Mouse (Mus musculus): ENCODE measurements at regions not wholly inside any gene's neighbourhood (a gene's known extent, or its start where the extent isn't known, plus 50 kb on each side); places are given as distances from the start of the nearest gene placed in this dataset.

DNA sequence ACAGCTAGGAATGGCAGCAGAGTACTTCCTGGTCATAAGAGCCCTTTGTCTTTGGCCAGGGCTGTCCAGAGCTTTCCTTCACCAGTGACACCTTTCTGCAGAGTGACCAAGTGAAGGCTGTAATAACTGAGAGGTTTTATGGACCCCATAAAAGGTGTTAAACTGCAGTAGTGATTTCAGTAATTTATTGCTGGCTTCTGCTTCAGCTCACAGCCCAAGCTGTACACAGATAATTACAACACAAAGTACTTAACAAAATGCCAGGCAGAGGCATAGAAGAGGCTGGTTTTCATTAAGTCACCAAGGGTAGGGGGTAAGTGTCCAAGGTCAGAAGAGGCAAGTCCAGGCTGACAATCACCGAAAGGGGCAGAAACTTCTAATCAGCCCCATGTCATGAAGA lies 83.8 kb downstream of the Eif4e start:
- DNase-seq (ENCODE audit: low spot score) (no peak), ATAC-seq (ENCODE audit: insufficient read depth, low FRiP score, low TSS enrichment) (no peak)
- 67% methylated on average over 1 of the region's 1 CpGs for WGBS

DNA sequence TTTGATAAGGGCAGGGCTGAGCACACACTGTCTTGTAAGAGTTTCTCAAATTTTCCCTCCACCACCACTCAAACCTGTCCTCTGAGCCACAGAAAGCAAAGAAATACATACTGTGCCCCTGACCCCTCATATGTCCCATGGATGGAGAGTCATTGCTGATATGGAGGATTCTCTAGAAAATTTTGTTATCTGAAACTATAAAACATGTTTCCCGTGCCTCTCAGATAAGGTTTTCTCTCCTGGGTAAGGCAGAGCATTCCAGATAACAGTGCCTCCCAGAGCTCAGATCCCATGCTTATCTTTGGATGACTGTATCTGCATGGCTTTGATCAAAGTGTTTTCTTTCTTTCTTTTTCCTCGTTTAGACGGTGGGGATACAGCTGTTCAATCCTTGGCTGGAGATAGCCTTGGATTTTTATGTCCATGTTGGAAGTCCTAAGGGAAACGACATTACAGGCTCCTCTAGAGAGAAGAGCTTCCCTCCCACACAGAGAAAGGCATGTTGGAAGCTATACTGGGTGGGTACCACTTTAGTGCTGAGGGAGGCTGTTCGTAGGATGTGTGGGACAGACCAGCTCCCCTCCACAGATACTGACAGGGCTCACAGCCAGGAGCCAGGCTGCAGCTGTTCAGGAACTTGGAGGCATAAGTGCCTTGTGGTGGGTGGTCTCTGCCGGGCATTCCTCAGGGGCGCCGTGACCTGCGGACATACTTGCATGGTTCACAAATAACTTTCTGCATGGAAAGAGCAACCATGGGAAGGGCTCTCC lies 87.1 kb downstream of the Eif4e start:
- Histone ChIP-seq H3K9me3 (ENCODE audit: control insufficient read depth, low read length) (no peaks in the 10 kb centered on the region), H3K27me3 (ENCODE audit: control insufficient read depth, insufficient read depth, low read length) (no peaks in the 10 kb centered on the region), H3K27ac (ENCODE audit: low read depth, low read length) (no peak overlapping the region), H3K4me2 (ENCODE audit: low read depth) (no peak overlapping the region), H3K9ac (ENCODE audit: low read length) (no peak overlapping the region), H3K4me3 (ENCODE audit: low read depth, low read length) (no peak overlapping the region), H3K36me3 (ENCODE audit: control insufficient read depth, insufficient read depth, low read length) (no peaks in the 10 kb centered on the region), H3K4me1 (ENCODE audit: control insufficient read depth, insufficient read depth, low read length) (no peaks in the 10 kb centered on the region)
- DNase-seq (ENCODE audit: low spot score) (no peak), ATAC-seq (ENCODE audit: insufficient read depth, low FRiP score, low TSS enrichment) (no peak)
- WGBS = 82% methylated on average over 9 of the region's 9 CpGs

More for the DNA sequence above, 83.8 kb downstream of the Eif4e start:
- H3K9me3 ChIP-seq (ENCODE audit: control insufficient read depth, low read length) = no peaks in the 10 kb centered on the region
- no peak overlapping the region for H3K4me3 ChIP-seq (ENCODE audit: low read depth, low read length)
- no peaks in the 10 kb centered on the region for H3K4me1 ChIP-seq (ENCODE audit: control insufficient read depth, insufficient read depth, low read length)
- no peak overlapping the region for H3K27ac ChIP-seq (ENCODE audit: low read depth, low read length)
- no peaks in the 10 kb centered on the region for H3K27me3 ChIP-seq (ENCODE audit: control insufficient read depth, insufficient read depth, low read length)
- H3K9ac ChIP-seq (ENCODE audit: low read length) = no peak overlapping the region
- H3K36me3 ChIP-seq (ENCODE audit: control insufficient read depth, insufficient read depth, low read length) = no peaks in the 10 kb centered on the region
- no peak overlapping the region for H3K4me2 ChIP-seq (ENCODE audit: low read depth)

- no peaks in the 10 kb centered on the region for H3K36me3 ChIP-seq (ENCODE audit: control insufficient read depth, insufficient read depth, low read length)
- ATAC-seq (ENCODE audit: insufficient read depth, low FRiP score, low TSS enrichment) (no peak), DNase-seq (ENCODE audit: low spot score) (no peak)
- no peak overlapping the region for H3K4me3 ChIP-seq (ENCODE audit: low read depth, low read length)
- no peaks in the 10 kb centered on the region for H3K4me1 ChIP-seq (ENCODE audit: control insufficient read depth, insufficient read depth, low read length)
- H3K9me3 ChIP-seq (ENCODE audit: control insufficient read depth, low read length) = no peaks in the 10 kb centered on the region
- no peak overlapping the region for H3K4me2 ChIP-seq (ENCODE audit: low read depth)
- H3K27ac ChIP-seq (ENCODE audit: low read depth, low read length) = no peak overlapping the region
- no peaks in the 10 kb centered on the region for H3K27me3 ChIP-seq (ENCODE audit: control insufficient read depth, insufficient read depth, low read length)
- H3K9ac ChIP-seq (ENCODE audit: low read length) = no peak overlapping the region
- WGBS = 88% methylated on average over 3 of the region's 3 CpGs
Observed at GRCm38 (mm10) chr3:138613680-138614079, 87.7 kb downstream of the Eif4e start.

DNA sequence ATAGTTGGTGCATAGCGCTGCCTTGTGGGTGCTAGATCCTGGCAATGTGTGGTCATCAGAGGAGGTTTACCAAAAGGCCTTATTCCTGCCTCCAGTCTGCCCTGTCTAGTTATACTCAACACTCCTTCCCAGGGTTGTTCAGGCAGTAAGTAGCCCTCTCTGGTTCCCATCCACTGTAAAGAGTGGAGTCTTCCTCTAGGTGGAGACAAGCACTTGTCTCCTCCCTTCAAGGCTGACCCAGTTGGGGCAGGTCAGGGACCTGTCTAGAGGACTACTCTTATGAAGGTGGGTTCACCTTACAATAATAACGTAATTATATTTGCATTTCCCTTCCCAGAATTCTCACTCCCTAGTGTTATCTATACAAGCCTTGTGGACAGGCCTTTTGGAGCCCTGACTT lies 88.9 kb downstream of the Eif4e start:
- Histone ChIP-seq H3K9me3 (ENCODE audit: control insufficient read depth, low read length) (no peaks in the 10 kb centered on the region), H3K27me3 (ENCODE audit: control insufficient read depth, insufficient read depth, low read length) (no peaks in the 10 kb centered on the region), H3K9ac (ENCODE audit: low read length) (no peak overlapping the region), H3K27ac (ENCODE audit: low read depth, low read length) (no peak overlapping the region), H3K4me3 (ENCODE audit: low read depth, low read length) (no peak overlapping the region), H3K4me2 (ENCODE audit: low read depth) (no peak overlapping the region), H3K4me1 (ENCODE audit: control insufficient read depth, insufficient read depth, low read length) (no peaks in the 10 kb centered on the region), H3K36me3 (ENCODE audit: control insufficient read depth, insufficient read depth, low read length) (no peaks in the 10 kb centered on the region)
- no peak for ATAC-seq (ENCODE audit: insufficient read depth, low FRiP score, low TSS enrichment)
- 85% methylated on average over 2 of the region's 2 CpGs for WGBS
- no peak for DNase-seq (ENCODE audit: low spot score)

DNA sequence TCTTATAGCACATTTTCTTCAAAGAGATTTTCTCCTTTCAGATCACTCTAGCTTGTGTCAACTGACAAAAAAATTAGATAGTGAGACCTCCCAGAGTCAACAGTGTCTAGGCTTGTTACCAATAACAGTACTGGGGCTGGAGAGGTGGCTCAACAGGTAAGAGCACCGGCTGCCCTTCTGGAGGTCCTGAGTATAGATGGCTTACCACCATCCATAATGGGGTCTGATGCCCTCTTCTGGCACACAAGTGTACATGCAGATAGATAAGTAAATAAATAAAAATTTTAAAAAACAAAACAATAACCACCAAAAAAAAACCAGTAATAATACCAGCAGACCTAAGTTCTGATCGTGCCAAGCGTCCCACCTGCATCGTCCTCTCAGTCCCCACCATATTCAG lies 94.3 kb downstream of the Eif4e start:
- Histone ChIP-seq H3K4me3 (ENCODE audit: low read depth, low read length) (no peak overlapping the region), H3K36me3 (ENCODE audit: control insufficient read depth, insufficient read depth, low read length) (no peaks in the 10 kb centered on the region), H3K27ac (ENCODE audit: low read depth, low read length) (no peak overlapping the region), H3K9ac (ENCODE audit: low read length) (no peak overlapping the region), H3K27me3 (ENCODE audit: control insufficient read depth, insufficient read depth, low read length) (no peaks in the 10 kb centered on the region), H3K4me2 (ENCODE audit: low read depth) (no peak overlapping the region), H3K4me1 (ENCODE audit: control insufficient read depth, insufficient read depth, low read length) (no peaks in the 10 kb centered on the region), H3K9me3 (ENCODE audit: control insufficient read depth, low read length) (no peaks in the 10 kb centered on the region)
- 86% methylated on average over 4 of the region's 4 CpGs for WGBS
- ATAC-seq (ENCODE audit: insufficient read depth, low FRiP score, low TSS enrichment) (no peak), DNase-seq (ENCODE audit: low spot score) (no peak)

- ATAC-seq (ENCODE audit: insufficient read depth, low FRiP score, low TSS enrichment) (no peak), DNase-seq (ENCODE audit: low spot score) (no peak)
- 86% methylated on average over 2 of the region's 2 CpGs for WGBS
- no peaks in the 10 kb centered on the region for H3K4me1 ChIP-seq (ENCODE audit: control insufficient read depth, insufficient read depth, low read length)
- no peaks in the 10 kb centered on the region for H3K27me3 ChIP-seq (ENCODE audit: control insufficient read depth, insufficient read depth, low read length)
- no peak overlapping the region for H3K9ac ChIP-seq (ENCODE audit: low read length)
- H3K9me3 ChIP-seq (ENCODE audit: control insufficient read depth, low read length) = no peaks in the 10 kb centered on the region
- H3K4me3 ChIP-seq (ENCODE audit: low read depth, low read length) = no peak overlapping the region
- H3K36me3 ChIP-seq (ENCODE audit: control insufficient read depth, insufficient read depth, low read length) = no peaks in the 10 kb centered on the region
- no peak overlapping the region for H3K27ac ChIP-seq (ENCODE audit: low read depth, low read length)
- H3K4me2 ChIP-seq (ENCODE audit: low read depth) = no peak overlapping the region
Observed at GRCm38 (mm10) chr3:138624128-138624527, 98.1 kb downstream of the Eif4e start.

- 93% methylated on average over 4 of the region's 4 CpGs for WGBS
- ATAC-seq (ENCODE audit: insufficient read depth, low FRiP score, low TSS enrichment) (no peak), DNase-seq (ENCODE audit: low spot score) (no peak)
- Histone ChIP-seq H3K4me2 (ENCODE audit: low read depth) (no peak overlapping the region), H3K27me3 (ENCODE audit: control insufficient read depth, insufficient read depth, low read length) (no peaks in the 10 kb centered on the region), H3K4me1 (ENCODE audit: control insufficient read depth, insufficient read depth, low read length) (no peaks in the 10 kb centered on the region), H3K9ac (ENCODE audit: low read length) (no peak overlapping the region), H3K27ac (ENCODE audit: low read depth, low read length) (no peak overlapping the region), H3K4me3 (ENCODE audit: low read depth, low read length) (no peak overlapping the region), H3K9me3 (ENCODE audit: control insufficient read depth, low read length) (no peaks in the 10 kb centered on the region), H3K36me3 (ENCODE audit: control insufficient read depth, insufficient read depth, low read length) (no peaks in the 10 kb centered on the region)
Observed at GRCm38 (mm10) chr3:138626230-138626629, 100.3 kb downstream of the Eif4e start.

- H3K4me1 ChIP-seq (ENCODE audit: control insufficient read depth, insufficient read depth, low read length) = no peaks in the 10 kb centered on the region
- no peak overlapping the region for H3K4me2 ChIP-seq (ENCODE audit: low read depth)
- H3K9ac ChIP-seq (ENCODE audit: low read length) = no peak overlapping the region
- H3K4me3 ChIP-seq (ENCODE audit: low read depth, low read length) = no peak overlapping the region
- H3K27me3 ChIP-seq (ENCODE audit: control insufficient read depth, insufficient read depth, low read length) = no peaks in the 10 kb centered on the region
- H3K36me3 ChIP-seq (ENCODE audit: control insufficient read depth, insufficient read depth, low read length) = no peaks in the 10 kb centered on the region
- DNase-seq (ENCODE audit: low spot score) = no peak
- WGBS = 88% methylated on average over 13 of the region's 13 CpGs
- ATAC-seq (ENCODE audit: insufficient read depth, low FRiP score, low TSS enrichment) = no peak
- no peak overlapping the region for H3K27ac ChIP-seq (ENCODE audit: low read depth, low read length)
- H3K9me3 ChIP-seq (ENCODE audit: control insufficient read depth, low read length) = no peaks in the 10 kb centered on the region
Observed at GRCm38 (mm10) chr3:138630231-138630630, 104.3 kb downstream of the Eif4e start.

GRCm38 (mm10) chr3:138632086-138632485 lies 106.1 kb downstream of the Eif4e start:
- Histone ChIP-seq H3K4me3 (ENCODE audit: low read depth, low read length) (no peak overlapping the region), H3K9ac (ENCODE audit: low read length) (no peak overlapping the region), H3K36me3 (ENCODE audit: control insufficient read depth, insufficient read depth, low read length) (no peaks in the 10 kb centered on the region), H3K9me3 (ENCODE audit: control insufficient read depth, low read length) (no peaks in the 10 kb centered on the region), H3K4me1 (ENCODE audit: control insufficient read depth, insufficient read depth, low read length) (no peaks in the 10 kb centered on the region), H3K27me3 (ENCODE audit: control insufficient read depth, insufficient read depth, low read length) (no peaks in the 10 kb centered on the region), H3K4me2 (ENCODE audit: low read depth) (no peak overlapping the region), H3K27ac (ENCODE audit: low read depth, low read length) (no peak overlapping the region)
- 65% methylated on average over 2 of the region's 2 CpGs for WGBS
- no peak for DNase-seq (ENCODE audit: low spot score)
- no peak for ATAC-seq (ENCODE audit: insufficient read depth, low FRiP score, low TSS enrichment)
